Mouse (Mus musculus) liver, embryonic 13.5 days (tissue): ENCODE data around the gene Mapk8. TPM values are rescaled to one million over a fixed set of nuclear protein-coding genes. Genes with fewer than 3 reads are reported as not detected.

Experiments used
- ATAC-seq: fragments of 200-750 bp; cut with Nextera tagmentation; 2 replicates; pipeline ENCODE4 v1.8.0; 2017; ENCODE audit warnings: low read depth, mild to moderate bottlenecking, moderate number of reproducible peaks, moderate library complexity
- DNase-seq: peaks from one replicate; pipeline ENCODE4 v3.0.0; 2022
- H3K27ac ChIP-seq: fragments of 300-500 bp; sonication (generic); 2 replicates; pipeline ENCODE4 v1.5.1; 2015; ENCODE audit warnings: moderate library complexity, mild to moderate bottlenecking, inconsistent platforms
- H3K27me3 ChIP-seq: fragments of 300-500 bp; sonication (generic); 2 replicates; pipeline ENCODE4 v1.6.1; 2015; ENCODE audit warnings: mild to moderate bottlenecking, inconsistent platforms
- H3K36me3 ChIP-seq: fragments of 300-500 bp; sonication (generic); 2 replicates; pipeline ENCODE4 v1.6.1; 2015; ENCODE audit warnings: mild to moderate bottlenecking, inconsistent platforms
- H3K4me1 ChIP-seq: fragments of 300-500 bp; sonication (generic); replicated peaks from 2 replicates; pipeline ENCODE4 v1.6.1; 2015; ENCODE audit warnings: inconsistent platforms
- H3K4me2 ChIP-seq: fragments of 300-500 bp; sonication (generic); 2 replicates; pipeline ENCODE4 v1.6.1; 2015; ENCODE audit warnings: inconsistent platforms, mild to moderate bottlenecking, moderate library complexity
- H3K4me3 ChIP-seq: fragments of 300-500 bp; sonication (generic); replicated peaks from 2 replicates; pipeline ENCODE4 v1.5.1; 2015; ENCODE audit warnings: mild to moderate bottlenecking, inconsistent platforms
- H3K9ac ChIP-seq: fragments of 300-500 bp; sonication (generic); 2 replicates; pipeline ENCODE4 v1.6.1; 2015; ENCODE audit warnings: mild to moderate bottlenecking, inconsistent platforms
- H3K9me3 ChIP-seq: fragments of 300-500 bp; sonication (generic); replicated peaks from 2 replicates; pipeline ENCODE4 v1.6.1; 2016; ENCODE audit warnings: inconsistent platforms
- WGBS: fragments of 180-500 bp; shearing (Covaris S2); methylation state at CpG from one replicate; pipeline ENCODE4 v1.1.7; 2015; ENCODE audit not compliant: insufficient replicate concordance; 5-methylcytosine and 5-hydroxymethylcytosine counted together
- polyA plus RNA-seq: library from polyadenylated mRNA; unstranded; fragments of >200 nt; fragmentation: Nextera tagmentation; extraction: Ambion mirVana; gene quantifications from 2 replicates; pipeline ENCODE4 v1.2.1, GENCODE M21; 2015

Gene Mapk8
- polyA plus RNA-seq, 1 experiment from 2014 or later: 4.4 TPM

GRCm38 (mm10) chr14:33398065-33398860, 48.7 kb downstream of the Mapk8 start:
- WGBS: 68% methylated on average over 5 of the region's 5 CpGs
- no peaks in the 10 kb centered on the region for H3K27me3 ChIP-seq
- H3K9ac ChIP-seq: no peak overlapping the region
- H3K36me3 ChIP-seq: peaks cover 6% of the 10 kb centered on the region; the same call in 1 of the 2 replicates
- no peaks in the 10 kb centered on the region for H3K9me3 ChIP-seq
- H3K4me1 ChIP-seq: no peaks in the 10 kb centered on the region
- no peak overlapping the region for H3K4me2 ChIP-seq
- no peak overlapping the region for H3K27ac ChIP-seq
- DNase-seq (no peak), ATAC-seq (no peak)
- no peak overlapping the region for H3K4me3 ChIP-seq

- Histone ChIP-seq H3K4me3 (no peak overlapping the region), H3K4me2 (no peak overlapping the region), H3K36me3 (peaks cover 18% of the 10 kb centered on the region), H3K9ac (no peak overlapping the region), H3K27me3 (no peaks in the 10 kb centered on the region), H3K4me1 (no peaks in the 10 kb centered on the region), H3K9me3 (no peaks in the 10 kb centered on the region), H3K27ac (no peak overlapping the region)
- ATAC-seq (no peak), DNase-seq (no peak)
- WGBS: 73% methylated on average over 6 of the region's 6 CpGs
Measured at GRCm38 (mm10) chr14:33380830-33381457, 66.0 kb downstream of the Mapk8 start.

- H3K27me3 ChIP-seq: no peaks in the 10 kb centered on the region
- WGBS: 40% methylated on average over 5 of the region's 5 CpGs
- no peak overlapping the region for H3K4me2 ChIP-seq
- no peaks in the 10 kb centered on the region for H3K9me3 ChIP-seq
- H3K36me3 ChIP-seq: peaks cover 11% of the 10 kb centered on the region; the same call in 1 of the 2 replicates
- H3K4me1 ChIP-seq: 0 out of 2 replicates have a peak, but pooled peaks cover 4% of the 10 kb centered on the region
- H3K27ac ChIP-seq: no peak overlapping the region
- DNase-seq: no peak
- H3K9ac ChIP-seq: no peak overlapping the region
- no peak for ATAC-seq
- no peak overlapping the region for H3K4me3 ChIP-seq
Measured at GRCm38 (mm10) chr14:33378723-33379122, 68.2 kb downstream of the Mapk8 start.

GRCm38 (mm10) chr14:33377211-33377610, 69.7 kb downstream of the Mapk8 start:
- Histone ChIP-seq H3K4me3 (no peak overlapping the region), H3K36me3 (peaks cover 3% of the 10 kb centered on the region; the same call in 1 of the 2 replicates), H3K9me3 (no peaks in the 10 kb centered on the region), H3K27ac (no peak overlapping the region), H3K4me1 (0 out of 2 replicates have a peak, but pooled peaks cover 5% of the 10 kb centered on the region), H3K27me3 (no peaks in the 10 kb centered on the region), H3K9ac (no peak overlapping the region), H3K4me2 (no peak overlapping the region)
- DNase-seq (no peak), ATAC-seq (no peak)
- 72% methylated on average over 3 of the region's 3 CpGs for WGBS

- no peaks in the 10 kb centered on the region for H3K9me3 ChIP-seq
- no peak overlapping the region for H3K4me2 ChIP-seq
- 54% methylated on average over 1 of the region's 1 CpGs for WGBS
- H3K27ac ChIP-seq: no peak overlapping the region
- no peak for DNase-seq
- no peak overlapping the region for H3K4me3 ChIP-seq
- ATAC-seq: 0 out of 2 replicates have a peak, but pooled peaks have one; percentile 41
- no peaks in the 10 kb centered on the region for H3K27me3 ChIP-seq
- H3K36me3 ChIP-seq: no peaks in the 10 kb centered on the region; the same call in 1 of the 2 replicates
- peaks cover 20% of the 10 kb centered on the region for H3K4me1 ChIP-seq
- no peak overlapping the region for H3K9ac ChIP-seq
Measured at GRCm38 (mm10) chr14:33374089-33374488, 72.9 kb downstream of the Mapk8 start.

- Histone ChIP-seq H3K27ac (no peak overlapping the region), H3K27me3 (no peaks in the 10 kb centered on the region), H3K36me3 (no peaks in the 10 kb centered on the region; the same call in 1 of the 2 replicates), H3K4me1 (peaks cover 20% of the 10 kb centered on the region), H3K4me2 (no peak overlapping the region), H3K9ac (no peak overlapping the region), H3K4me3 (no peak overlapping the region), H3K9me3 (no peaks in the 10 kb centered on the region)
- WGBS: 40% methylated on average over 1 of the region's 1 CpGs
- DNase-seq (no peak), ATAC-seq (no peak)
Measured at GRCm38 (mm10) chr14:33373271-33373670, 73.7 kb downstream of the Mapk8 start.

GRCm38 (mm10) chr14:33371248-33371647, 75.7 kb downstream of the Mapk8 start:
- Histone ChIP-seq H3K36me3 (no peaks in the 10 kb centered on the region), H3K4me2 (no peak overlapping the region), H3K4me1 (peaks cover 20% of the 10 kb centered on the region), H3K9me3 (no peaks in the 10 kb centered on the region), H3K9ac (no peak overlapping the region), H3K4me3 (no peak overlapping the region), H3K27me3 (no peaks in the 10 kb centered on the region), H3K27ac (no peak overlapping the region)
- DNase-seq: no peak
- no peak for ATAC-seq
- whole genome bisulfite sequencing: 25% methylated on average over 3 of the region's 3 CpGs

- Histone ChIP-seq H3K4me2 (peak overlapping the region; percentile 13), H3K27ac (no peak overlapping the region), H3K9ac (no peak overlapping the region), H3K9me3 (no peaks in the 10 kb centered on the region), H3K4me1 (peaks cover 20% of the 10 kb centered on the region), H3K27me3 (no peaks in the 10 kb centered on the region), H3K36me3 (no peaks in the 10 kb centered on the region; the same call in 1 of the 2 replicates), H3K4me3 (no peak overlapping the region)
- no peak for DNase-seq
- 11% methylated on average over 7 of the region's 7 CpGs for WGBS
- ATAC-seq: 0 out of 2 replicates have a peak, but pooled peaks have one; percentile 39
Measured at GRCm38 (mm10) chr14:33370056-33370455, 76.9 kb downstream of the Mapk8 start.

GRCm38 (mm10) chr14:33369375-33369774, 77.6 kb downstream of the Mapk8 start:
- H3K27ac ChIP-seq: no peak overlapping the region
- H3K36me3 ChIP-seq: no peaks in the 10 kb centered on the region; the same call in 1 of the 2 replicates
- no peak overlapping the region for H3K4me3 ChIP-seq
- no peak overlapping the region for H3K9ac ChIP-seq
- no peaks in the 10 kb centered on the region for H3K27me3 ChIP-seq
- H3K4me1 ChIP-seq: peaks cover 19% of the 10 kb centered on the region
- no peak for DNase-seq
- no peak for ATAC-seq
- no peak overlapping the region for H3K4me2 ChIP-seq
- WGBS: 73% methylated on average over 12 of the region's 12 CpGs
- no peaks in the 10 kb centered on the region for H3K9me3 ChIP-seq

GRCm38 (mm10) chr14:33366891-33367777, 79.8 kb downstream of the Mapk8 start:
- Histone ChIP-seq H3K4me3 (no peak overlapping the region), H3K27ac (no peak overlapping the region), H3K9me3 (no peaks in the 10 kb centered on the region), H3K4me1 (peaks cover 24% of the 10 kb centered on the region), H3K27me3 (no peaks in the 10 kb centered on the region; the same call in 1 of the 2 replicates), H3K9ac (no peak overlapping the region), H3K4me2 (no peak overlapping the region), H3K36me3 (no peaks in the 10 kb centered on the region; the same call in 1 of the 2 replicates)
- 75% methylated on average over 30 of the region's 30 CpGs for WGBS
- ATAC-seq: no peak
- no peak for DNase-seq

GRCm38 (mm10) chr14:33364061-33364460, 82.9 kb downstream of the Mapk8 start:
- Histone ChIP-seq H3K27ac (no peak overlapping the region), H3K4me3 (no peak overlapping the region), H3K9ac (no peak overlapping the region), H3K9me3 (no peaks in the 10 kb centered on the region), H3K4me2 (peak overlapping the region; percentile 45; the same call in 1 of the 2 replicates), H3K36me3 (no peaks in the 10 kb centered on the region; the same call in 1 of the 2 replicates), H3K4me1 (peaks cover 16% of the 10 kb centered on the region), H3K27me3 (no peaks in the 10 kb centered on the region; the same call in 1 of the 2 replicates)
- DNase-seq (no peak), ATAC-seq (no peak)
- WGBS: 57% methylated on average over 2 of the region's 2 CpGs
